Mouse (Mus musculus): ENCODE measurements around the gene Bmf.

DNA sequence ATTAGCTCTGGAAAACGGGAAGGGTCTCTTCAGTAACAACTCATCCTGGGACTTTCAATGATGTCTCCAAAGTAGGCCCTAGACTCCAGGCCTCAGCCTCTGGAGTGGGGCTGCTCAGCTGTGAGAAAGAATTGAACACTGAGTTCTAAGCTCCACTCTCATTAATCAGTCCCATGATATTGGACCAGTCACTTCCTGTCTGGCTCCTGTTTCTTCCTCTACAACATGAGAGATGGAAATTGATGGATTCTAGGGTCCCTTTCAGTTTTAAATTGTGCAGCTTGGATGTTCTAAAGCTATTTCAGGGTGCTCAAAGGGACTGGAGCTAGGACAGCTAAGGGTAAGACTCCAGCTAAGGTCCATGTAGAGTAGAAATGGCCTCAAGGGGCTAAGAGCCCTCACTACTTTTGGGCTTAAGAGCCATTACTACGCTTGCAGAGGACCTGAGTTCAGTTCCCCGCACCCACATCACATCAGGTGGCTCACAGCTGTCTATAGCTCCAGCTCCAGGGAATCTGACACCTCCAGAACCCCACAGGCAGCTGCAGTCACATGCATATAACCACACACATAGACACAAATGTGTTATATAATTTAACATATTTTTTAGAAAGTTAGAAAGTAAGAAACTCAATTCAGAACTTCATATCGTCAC lies 57.6 kb downstream of the Bmf start:
- TF ChIP-seq POLR2A (IDR thresholded peaks at IDR 0.05; ENCODE audit: insufficient read length, low read depth) = no peak
- peak in 2 of 3 experiments; percentile 55 to 84 for TF ChIP-seq MYOD1 (IDR thresholded peaks at IDR 0.05; ENCODE audit: control insufficient read depth in 1 of 3, insufficient read length in 2 of 3, low read depth in 2 of 3)
- TF ChIP-seq MAX (IDR thresholded peaks at IDR 0.05; ENCODE audit: low read depth) = no peak
- TF ChIP-seq TCF12 (IDR thresholded peaks at IDR 0.05; ENCODE audit: insufficient read depth, poor library complexity, severe bottlenecking) = no peak
